Mouse (Mus musculus) forebrain, postnatal 0 days (tissue): Measurements from ENCODE around the gene Rab8a. TPM values are rescaled to one million over a fixed set of nuclear protein-coding genes. Genes with fewer than 3 reads are reported as not detected.

Experiments
- ATAC-seq: fragments of 200-750 bp; cut with Nextera tagmentation; 2 replicates; pipeline ENCODE4 v1.8.0; 2017; ENCODE audit warnings: mild to moderate bottlenecking, moderate library complexity
- DNase-seq: peaks from one replicate; pipeline ENCODE4 v3.0.0-alpha.2; 2015
- H3K27ac ChIP-seq: fragments of 300-500 bp; sonication (generic); 2 replicates; pipeline ENCODE4 v1.5.1; 2014; ENCODE audit warnings: low read depth, mild to moderate bottlenecking, antibody characterized with exemption, low read length, moderate library complexity, mixed read lengths
- H3K27me3 ChIP-seq: fragments of 300-500 bp; sonication (generic); 2 replicates; pipeline ENCODE4 v1.6.1; 2014; ENCODE audit warnings: mild to moderate bottlenecking, low read length, mixed read lengths; ENCODE audit not compliant: insufficient read depth
- H3K36me3 ChIP-seq: fragments of 300-500 bp; sonication (generic); 2 replicates; pipeline ENCODE4 v1.6.1; 2014; ENCODE audit warnings: mild to moderate bottlenecking, moderate library complexity; ENCODE audit not compliant: insufficient read depth
- H3K4me1 ChIP-seq: fragments of 300-500 bp; sonication (generic); 2 replicates; pipeline ENCODE4 v1.6.1; 2014; ENCODE audit warnings: antibody characterized with exemption; ENCODE audit not compliant: insufficient read depth
- H3K4me2 ChIP-seq: fragments of 300-500 bp; sonication (generic); 2 replicates; pipeline ENCODE4 v1.6.1; 2014; ENCODE audit warnings: low read depth, mild to moderate bottlenecking, moderate library complexity
- H3K4me3 ChIP-seq: fragments of 300-500 bp; sonication (generic); 2 replicates; pipeline ENCODE4 v1.5.1; 2014; ENCODE audit warnings: low read depth, low read length, mixed read lengths
- H3K9ac ChIP-seq: fragments of 300-500 bp; sonication (generic); 2 replicates; pipeline ENCODE4 v1.6.1; 2014; ENCODE audit warnings: mild to moderate bottlenecking
- H3K9me3 ChIP-seq: fragments of 300-500 bp; sonication (generic); 2 replicates; pipeline ENCODE4 v1.6.1; 2016; ENCODE audit warnings: low read length
- CTCF ChIP-seq: sonication (generic); IDR thresholded peaks from 2 replicates; pipeline ENCODE4 v1.5.1; 2016; ENCODE audit warnings: antibody characterized with exemption, control low read depth, low read depth
- WGBS: fragments of 180-500 bp; shearing (Covaris S2); extraction: QIAGEN DNeasy Blood & Tissue Kit; methylation state at CpG from one replicate; pipeline ENCODE4 v1.1.7; 2014; 5-methylcytosine and 5-hydroxymethylcytosine counted together
- polyA plus RNA-seq: library from polyadenylated mRNA; unstranded; fragments of >200 nt; fragmentation: Nextera tagmentation; extraction: Ambion mirVana; gene quantifications from 2 replicates; pipeline ENCODE4 v1.2.1, GENCODE M21; 2015
- total RNA-seq: library from RNA; depleted of rRNA; stranded (reverse); fragments of >200 nt; gene quantifications from 2 replicates; pipeline ENCODE4 v1.2.3, GENCODE M21; 2014

Gene Rab8a
- total and polyA plus RNA-seq, 2 experiments from 2014 or later = 35.7 to 74.2 TPM

- H3K9me3 ChIP-seq = no peaks in the 10 kb centered on the region
- no peak overlapping the region for H3K4me2 ChIP-seq
- peaks cover 72% of the 10 kb centered on the region for H3K36me3 ChIP-seq
- H3K27ac ChIP-seq = no peak overlapping the region
- no peaks in the 10 kb centered on the region for H3K27me3 ChIP-seq
- no peaks in the 10 kb centered on the region for H3K4me1 ChIP-seq
- no peak for DNase-seq
- no peak overlapping the region for H3K4me3 ChIP-seq
- H3K9ac ChIP-seq = no peak overlapping the region
- no peak for TF ChIP-seq CTCF
- WGBS = 86% methylated on average over 3 of the region's 3 CpGs
- no peak for ATAC-seq
Observed at GRCm38 (mm10) chr8:72145511-72145910, 15.5 kb upstream of the Rab8a start.

DNA sequence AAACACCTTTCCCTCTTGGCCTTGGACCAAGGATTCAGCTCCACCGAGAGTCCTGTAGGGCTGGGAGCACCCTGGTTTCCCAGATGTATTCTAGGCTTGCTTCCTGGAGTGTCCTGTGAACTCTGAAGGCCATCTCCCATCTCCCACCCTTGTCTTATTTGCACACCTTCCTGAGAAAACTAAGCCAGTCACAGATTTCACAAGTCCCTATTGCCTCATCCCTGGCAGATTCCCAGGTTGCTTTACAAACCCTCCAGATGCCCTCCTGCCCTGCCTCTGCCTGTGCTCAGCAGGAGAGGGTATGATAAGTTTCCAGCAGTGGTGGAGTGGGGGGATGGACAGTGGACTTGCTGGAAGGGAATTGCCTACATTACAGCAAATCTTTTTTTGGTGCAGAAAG is 14.9 kb upstream of the Rab8a start:
- ATAC-seq (no peak), DNase-seq (no peak)
- Histone ChIP-seq H3K27me3 (no peaks in the 10 kb centered on the region), H3K9ac (no peak overlapping the region), H3K4me3 (no peak overlapping the region), H3K9me3 (no peaks in the 10 kb centered on the region), H3K27ac (no peak overlapping the region), H3K4me2 (no peak overlapping the region), H3K36me3 (peaks cover 68% of the 10 kb centered on the region), H3K4me1 (no peaks in the 10 kb centered on the region)
- WGBS = 85% methylated on average over 1 of the region's 1 CpGs
- no peak for TF ChIP-seq CTCF

DNA sequence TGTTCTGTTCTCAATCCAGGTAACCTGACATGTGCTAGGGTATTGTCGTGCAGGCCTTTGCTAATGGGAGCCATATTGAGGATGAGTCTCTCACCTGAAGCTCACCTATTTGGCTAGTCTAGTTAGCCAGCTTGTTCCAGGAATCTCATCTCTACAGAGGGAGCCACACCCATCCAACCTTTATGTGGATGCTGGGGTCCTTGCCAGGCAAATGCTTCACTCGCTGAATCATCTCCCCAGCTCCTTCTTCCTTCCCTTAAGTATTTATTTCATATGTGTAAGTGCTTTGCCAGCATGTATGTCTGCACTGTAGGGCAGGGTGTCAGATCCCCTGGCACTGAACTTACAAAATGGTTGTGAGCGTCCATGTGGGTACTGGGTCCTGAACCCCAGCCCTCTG is 14.4 kb upstream of the Rab8a start:
- no peak overlapping the region for H3K4me2 ChIP-seq
- H3K36me3 ChIP-seq = peaks cover 68% of the 10 kb centered on the region
- H3K9me3 ChIP-seq = no peaks in the 10 kb centered on the region
- TF ChIP-seq CTCF = no peak
- H3K9ac ChIP-seq = no peak overlapping the region
- H3K4me3 ChIP-seq = no peak overlapping the region
- H3K4me1 ChIP-seq = no peaks in the 10 kb centered on the region
- no peaks in the 10 kb centered on the region for H3K27me3 ChIP-seq
- H3K27ac ChIP-seq = no peak overlapping the region
- WGBS = 95% methylated on average over 3 of the region's 3 CpGs
- DNase-seq (no peak), ATAC-seq (no peak)

DNA sequence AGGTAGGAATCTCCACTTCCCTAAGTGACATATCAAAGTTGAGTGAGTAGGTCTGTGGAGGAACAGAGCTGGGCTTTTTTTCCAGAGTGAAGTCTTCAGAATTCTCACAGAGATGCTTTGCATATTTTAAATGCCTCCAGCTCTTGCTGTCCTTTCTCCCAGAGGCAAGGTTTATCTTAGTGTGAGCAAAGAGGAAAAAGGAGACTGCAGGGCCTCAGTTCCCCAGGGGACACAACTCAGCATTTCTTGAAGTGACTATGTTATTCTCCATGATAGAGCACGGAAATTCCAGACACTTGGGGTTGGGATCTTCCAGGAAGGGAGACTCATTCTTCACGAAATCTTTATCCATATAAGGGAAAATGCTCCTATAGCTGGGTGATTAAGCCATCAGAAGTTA is 13.7 kb upstream of the Rab8a start:
- H3K4me1 ChIP-seq = no peaks in the 10 kb centered on the region
- H3K4me3 ChIP-seq = no peak overlapping the region
- H3K9me3 ChIP-seq = no peaks in the 10 kb centered on the region
- no peak overlapping the region for H3K4me2 ChIP-seq
- DNase-seq (no peak), ATAC-seq (no peak)
- no peak for TF ChIP-seq CTCF
- no peak overlapping the region for H3K27ac ChIP-seq
- peaks cover 69% of the 10 kb centered on the region for H3K36me3 ChIP-seq
- WGBS = 91% methylated on average over 2 of the region's 2 CpGs
- H3K27me3 ChIP-seq = no peaks in the 10 kb centered on the region
- no peak overlapping the region for H3K9ac ChIP-seq

DNA sequence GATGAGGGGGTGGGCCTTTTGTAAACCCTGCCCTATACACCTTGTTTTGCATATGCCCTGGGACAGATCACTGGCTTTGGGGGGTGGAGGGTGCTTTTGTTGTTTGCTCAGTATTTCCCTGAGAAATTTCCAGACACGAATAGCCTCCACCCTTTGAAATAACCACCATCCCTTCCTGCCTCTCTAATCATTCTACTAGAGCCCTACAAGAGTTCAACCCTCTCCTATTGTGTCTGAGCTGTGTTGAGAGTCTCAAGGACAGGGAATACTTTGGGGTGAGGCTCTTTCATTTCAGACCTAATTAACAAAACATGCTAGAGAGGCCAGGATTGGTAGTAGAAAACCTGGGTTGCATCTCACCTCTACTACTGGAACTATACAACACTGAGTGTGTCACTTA is 11.9 kb upstream of the Rab8a start:
- TF ChIP-seq CTCF = no peak
- no peak overlapping the region for H3K9ac ChIP-seq
- 83% methylated on average over 1 of the region's 1 CpGs for WGBS
- no peaks in the 10 kb centered on the region for H3K9me3 ChIP-seq
- peaks cover 64% of the 10 kb centered on the region for H3K36me3 ChIP-seq
- DNase-seq = no peak
- no peak overlapping the region for H3K4me2 ChIP-seq
- H3K4me1 ChIP-seq = no peaks in the 10 kb centered on the region
- no peak for ATAC-seq
- no peaks in the 10 kb centered on the region for H3K27me3 ChIP-seq
- no peak overlapping the region for H3K27ac ChIP-seq
- H3K4me3 ChIP-seq = no peak overlapping the region

GRCm38 (mm10) chr8:72151418-72152078 is 9.5 kb upstream of the Rab8a start:
- Histone ChIP-seq H3K27ac (no peak overlapping the region), H3K36me3 (peaks cover 52% of the 10 kb centered on the region), H3K4me3 (no peak overlapping the region), H3K27me3 (no peaks in the 10 kb centered on the region), H3K9ac (no peak overlapping the region), H3K9me3 (no peaks in the 10 kb centered on the region), H3K4me1 (no peaks in the 10 kb centered on the region), H3K4me2 (no peak overlapping the region)
- DNase-seq (no peak), ATAC-seq (no peak)
- WGBS = 76% methylated on average over 3 of the region's 3 CpGs
- TF ChIP-seq CTCF = no peak

- Histone ChIP-seq H3K4me2 (no peak overlapping the region), H3K4me3 (no peak overlapping the region), H3K36me3 (peaks cover 35% of the 10 kb centered on the region), H3K4me1 (no peaks in the 10 kb centered on the region), H3K27me3 (no peaks in the 10 kb centered on the region), H3K27ac (no peak overlapping the region), H3K9me3 (no peaks in the 10 kb centered on the region), H3K9ac (no peak overlapping the region)
- no peak for TF ChIP-seq CTCF
- ATAC-seq = no peak
- DNase-seq = no peak
Observed at GRCm38 (mm10) chr8:72153382-72153781, 7.6 kb upstream of the Rab8a start.

DNA sequence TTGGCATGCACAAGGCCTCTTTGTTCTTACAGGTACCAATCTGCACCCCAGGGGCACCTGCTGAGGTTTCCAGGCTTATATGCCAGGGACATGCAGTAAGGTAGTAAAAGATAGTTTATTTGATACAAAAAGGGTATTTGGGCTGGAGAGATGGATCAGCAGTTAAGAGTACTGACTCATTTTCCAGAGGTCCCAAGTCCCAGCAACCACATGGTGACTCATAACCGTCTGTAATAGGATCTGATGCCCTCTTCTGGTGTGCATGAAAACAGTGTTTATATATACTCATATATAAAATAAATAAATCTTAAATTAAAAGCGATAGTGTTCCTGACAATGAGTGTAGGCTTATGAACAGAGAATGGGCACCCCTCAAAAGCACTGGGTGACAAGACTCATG is 2.9 kb upstream of the Rab8a start:
- WGBS = 90% methylated on average over 2 of the region's 2 CpGs
- Histone ChIP-seq H3K4me1 (peaks cover 11% of the 10 kb centered on the region), H3K4me2 (no peak overlapping the region), H3K27me3 (no peaks in the 10 kb centered on the region), H3K9ac (no peak overlapping the region), H3K27ac (no peak overlapping the region), H3K4me3 (no peak overlapping the region), H3K36me3 (peaks cover 3% of the 10 kb centered on the region), H3K9me3 (no peaks in the 10 kb centered on the region)
- no peak for TF ChIP-seq CTCF
- ATAC-seq = no peak
- DNase-seq = no peak
